Mouse (Mus musculus) left cerebral cortex, adult 2 months (tissue): ENCODE results near the gene Lgr4. TPM values are rescaled to one million over a fixed set of nuclear protein-coding genes. Genes with fewer than 3 reads are reported as not detected.

Experiments used
- DNase-seq, 2 experiments: peaks; one replicate each; pipeline ENCODE4 v3.0.0; 2021 to 2022; ENCODE audit warnings: low spot score in 2 of 2, mixed read lengths in 1 of 2; ENCODE audit errors: extremely low spot score in 1 of 2
- H3K27ac ChIP-seq: fragments of 200-600 bp; 2 replicates; pipeline ENCODE4 v1.8.1; 2022
- H3K4me3 ChIP-seq: fragments of 200-600 bp; 2 replicates; pipeline ENCODE4 v1.8.1; 2022
- CTCF ChIP-seq: fragments of 200-600 bp; IDR thresholded peaks from 2 replicates; pipeline ENCODE4 v1.8.1; 2022; ENCODE audit warnings: antibody characterized with exemption, mild to moderate bottlenecking, moderate library complexity
- intact Hi-C: fragments of 180-260 bp; cut with DNase I; formaldehyde crosslinking; loops from one replicate; pipeline ENCODE4 v1.15.1; 2025
- total RNA-seq, 2 experiments: library from RNA; stranded (reverse); gene quantifications; 2 replicates each; pipeline ENCODE4 v1.2.3; 2021

Gene Lgr4
- total RNA-seq, 2 experiments from 2014 or later: 25.1 to 25.3 TPM

- no peak for TF ChIP-seq CTCF
- Histone ChIP-seq H3K4me3 (no peak overlapping the region), H3K27ac (no peak overlapping the region)
- no peak for DNase-seq
- intact Hi-C loops: no loop called here
Measured at GRCm38 (mm10) chr2:109955060-109955459, 37.6 kb downstream of the Lgr4 start.

- intact Hi-C loops: no loop called here
- no peak overlapping the region for H3K27ac ChIP-seq
- H3K4me3 ChIP-seq: no peak overlapping the region
- no peak for DNase-seq
- no peak for TF ChIP-seq CTCF
Measured at GRCm38 (mm10) chr2:109955910-109956309, 38.5 kb downstream of the Lgr4 start.

GRCm38 (mm10) chr2:109956785-109957184, 39.3 kb downstream of the Lgr4 start:
- TF ChIP-seq CTCF: no peak
- intact Hi-C loops: no loop called here
- Histone ChIP-seq H3K4me3 (no peak overlapping the region), H3K27ac (no peak overlapping the region)
- DNase-seq: no peak

DNA sequence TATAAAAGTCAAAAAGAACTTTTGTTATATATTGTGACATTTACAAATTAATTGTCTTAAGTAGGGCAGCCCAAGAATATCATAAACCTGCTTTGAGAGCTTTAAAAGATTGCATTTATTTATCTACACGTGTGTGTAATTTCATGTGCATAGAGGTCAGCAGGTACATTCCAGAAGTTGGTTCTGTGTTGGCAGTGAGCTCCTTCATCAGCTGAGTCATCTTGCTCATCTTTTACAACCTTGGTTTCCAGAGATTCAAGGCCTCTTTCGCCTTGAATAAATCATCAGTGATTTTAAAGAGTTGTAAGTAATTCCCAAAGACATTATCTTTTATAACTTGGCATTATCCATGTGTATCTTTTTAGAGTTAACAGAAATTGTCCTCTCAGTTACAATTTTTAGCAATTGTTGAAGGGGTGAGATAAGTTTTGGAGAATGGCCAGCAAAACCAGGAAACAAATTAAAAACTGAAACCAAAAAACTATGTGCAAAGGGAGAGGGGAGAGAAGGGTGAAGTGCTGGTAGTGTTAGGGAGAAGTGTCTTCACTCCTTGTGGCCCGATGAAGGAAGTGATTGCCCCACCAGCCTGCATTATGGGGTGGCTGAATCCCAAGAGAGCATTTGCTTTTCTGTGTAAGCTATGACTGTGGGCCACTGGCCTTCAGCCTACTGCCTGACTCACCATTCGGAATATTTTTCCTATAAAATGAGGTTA, 41.4 kb downstream of the Lgr4 start:
- TF ChIP-seq CTCF: no peak
- no peak for DNase-seq
- intact Hi-C loops: no loop called here
- Histone ChIP-seq H3K4me3 (no peak overlapping the region), H3K27ac (no peak overlapping the region)

DNA sequence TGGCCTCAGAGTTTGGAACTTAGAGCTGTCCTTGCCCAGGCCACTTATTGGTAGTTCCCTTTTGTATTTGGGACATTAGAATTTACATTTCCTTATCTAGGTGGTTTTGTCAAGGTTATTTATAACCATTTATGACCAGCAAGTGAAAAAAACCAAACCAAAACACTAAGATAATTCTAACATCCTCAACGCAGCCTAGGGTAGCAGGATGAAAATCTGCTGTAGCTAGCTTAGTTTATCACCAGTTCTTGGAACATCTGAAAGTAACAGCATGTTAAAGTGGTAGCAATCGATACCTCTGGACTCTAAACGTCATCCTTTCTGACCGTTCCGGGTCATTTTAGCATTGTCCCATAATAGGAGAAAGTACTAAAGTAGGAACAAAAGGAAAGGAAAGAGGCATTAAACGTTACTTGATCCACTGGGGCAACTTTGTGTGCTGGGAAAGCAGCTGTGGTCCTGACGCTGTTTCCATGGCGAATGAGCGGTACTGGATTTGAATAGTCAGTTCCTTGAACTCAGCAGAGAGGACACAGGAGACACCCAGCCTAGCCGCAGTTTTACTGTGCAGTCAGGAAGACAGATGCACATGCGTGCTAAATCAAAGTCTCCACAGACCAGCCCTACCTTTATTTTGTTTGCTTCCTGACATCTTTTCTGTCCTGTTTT, 42.1 kb downstream of the Lgr4 start:
- intact Hi-C loops: no loop called here
- Histone ChIP-seq H3K27ac (no peak overlapping the region), H3K4me3 (no peak overlapping the region)
- no peak for TF ChIP-seq CTCF
- no peak for DNase-seq

DNA sequence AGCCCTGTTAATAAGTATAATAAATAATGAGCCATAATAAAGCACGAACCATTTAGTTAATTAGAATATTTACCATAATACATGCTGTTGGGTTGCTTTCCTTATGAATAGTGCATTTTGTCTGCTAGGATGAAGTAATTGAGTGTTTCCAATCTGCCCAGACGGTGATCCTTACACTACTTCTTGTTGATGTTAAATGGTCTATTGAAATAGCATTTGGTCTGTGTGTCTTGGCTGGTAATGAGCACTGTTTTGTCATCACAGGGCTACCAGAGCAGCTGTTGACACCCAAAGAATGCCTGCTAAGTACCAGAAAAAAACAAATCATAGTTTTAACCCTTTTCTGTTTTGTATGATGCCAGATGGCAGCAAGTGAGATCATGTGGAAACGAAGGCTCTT, 42.8 kb downstream of the Lgr4 start:
- intact Hi-C loops: no loop called here
- Histone ChIP-seq H3K4me3 (no peak overlapping the region), H3K27ac (no peak overlapping the region)
- no peak for TF ChIP-seq CTCF
- no peak for DNase-seq

GRCm38 (mm10) chr2:109961174-109961573, 43.7 kb downstream of the Lgr4 start:
- Histone ChIP-seq H3K4me3 (no peak overlapping the region), H3K27ac (no peak overlapping the region)
- TF ChIP-seq CTCF: no peak
- intact Hi-C loops: no loop called here
- no peak for DNase-seq

- intact Hi-C loops: no loop called here
- Histone ChIP-seq H3K4me3 (no peak overlapping the region), H3K27ac (no peak overlapping the region)
- no peak for TF ChIP-seq CTCF
- no peak for DNase-seq
Measured at GRCm38 (mm10) chr2:109963591-109964258, 46.3 kb downstream of the Lgr4 start.

DNA sequence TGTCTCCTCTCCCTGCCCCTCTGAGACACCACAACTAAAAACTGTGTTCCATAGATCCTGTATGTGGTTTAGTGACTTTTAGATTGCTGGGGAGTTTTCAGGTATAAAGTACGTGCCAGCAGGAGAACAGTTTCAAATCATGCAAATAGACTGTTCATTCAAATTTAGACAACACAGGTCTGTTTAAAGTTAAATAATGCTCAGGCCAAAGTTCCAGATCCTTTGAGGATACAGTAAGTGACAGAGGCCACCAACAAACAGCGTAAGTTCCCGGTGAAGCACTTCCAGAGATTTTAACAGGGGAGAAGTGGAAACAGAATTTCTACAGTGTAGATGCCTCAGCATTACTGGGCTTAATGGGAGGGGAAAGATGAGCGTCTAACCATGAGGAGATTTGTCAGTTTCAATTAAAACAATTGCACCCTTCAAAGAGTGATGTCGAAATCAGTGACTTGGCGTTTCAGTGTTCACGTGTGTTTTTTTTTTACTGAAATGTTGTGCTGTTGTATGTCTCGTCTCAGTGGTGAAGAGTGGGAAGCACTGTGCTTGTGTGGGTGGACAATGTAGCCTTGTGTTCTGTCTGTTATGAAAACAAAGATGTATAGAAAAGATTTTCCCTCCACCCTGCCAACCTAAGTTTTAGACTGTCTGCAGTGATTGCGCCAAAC, 48.4 kb downstream of the Lgr4 start:
- intact Hi-C loops: no loop called here
- no peak overlapping the region for H3K27ac ChIP-seq
- no peak overlapping the region for H3K4me3 ChIP-seq
- no peak for TF ChIP-seq CTCF
- no peak for DNase-seq

- TF ChIP-seq CTCF: no peak
- H3K27ac ChIP-seq: no peak overlapping the region
- intact Hi-C loops: no loop called here
- no peak for DNase-seq
- no peak overlapping the region for H3K4me3 ChIP-seq
Measured at GRCm38 (mm10) chr2:109966863-109967262, 49.4 kb downstream of the Lgr4 start.

DNA sequence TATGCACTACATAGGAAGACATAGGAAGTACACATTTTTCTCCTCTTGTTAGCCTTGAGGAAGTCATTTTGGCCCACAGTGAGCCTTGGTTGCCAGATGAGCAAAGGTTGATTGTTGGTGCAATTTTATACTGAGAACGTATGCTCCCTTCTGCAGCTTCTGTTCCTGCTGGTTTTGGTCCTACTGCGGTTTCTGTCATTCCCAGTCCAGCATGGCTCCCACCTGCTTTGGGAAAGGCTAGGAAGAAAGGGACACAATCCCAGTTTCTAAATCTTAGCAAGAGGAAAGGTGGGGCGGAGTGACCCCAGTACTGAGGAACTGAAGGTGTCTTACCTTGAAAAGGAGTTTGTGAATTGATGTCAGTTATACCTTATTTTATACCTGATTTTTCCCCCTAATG, 51.9 kb downstream of the Lgr4 start:
- H3K27ac ChIP-seq: no peak overlapping the region
- DNase-seq: no peak
- H3K4me3 ChIP-seq: no peak overlapping the region
- TF ChIP-seq CTCF: no peak
- intact Hi-C loops: no loop called here

DNA sequence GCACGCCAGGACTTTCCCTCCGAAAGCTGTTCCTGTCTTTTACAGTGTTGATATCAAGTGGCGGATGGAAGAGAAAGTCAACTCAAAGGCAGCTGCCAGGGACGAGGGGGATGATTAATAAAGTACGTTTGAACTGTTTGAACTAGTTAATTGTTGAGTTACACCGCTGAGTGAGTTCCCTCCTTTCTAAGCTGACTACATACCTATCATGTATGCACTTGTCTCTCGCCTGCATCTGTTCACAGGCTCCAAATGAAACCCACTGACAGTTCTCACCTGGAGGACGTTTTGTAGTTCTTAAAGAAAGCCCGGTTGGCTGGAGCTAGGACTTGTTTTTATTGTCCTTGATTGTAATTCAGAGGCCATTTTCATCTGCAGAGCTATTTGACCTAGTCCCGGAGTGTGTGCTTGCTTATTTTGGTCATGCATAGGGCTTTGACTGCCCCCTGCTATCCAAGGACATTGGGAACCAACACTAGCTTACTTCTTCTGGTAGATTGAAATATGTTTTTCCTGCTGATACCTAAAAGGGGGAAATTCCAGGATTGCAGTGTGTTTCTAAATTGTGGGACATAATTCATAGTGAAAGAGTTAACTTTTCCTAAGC, 52.6 kb downstream of the Lgr4 start:
- no peak for TF ChIP-seq CTCF
- Histone ChIP-seq H3K4me3 (no peak overlapping the region), H3K27ac (no peak overlapping the region)
- DNase-seq: no peak
- intact Hi-C loops: no loop called here
